Mouse (Mus musculus) testis, adult 2 months (tissue): ENCODE results near the gene Slc25a54. TPM values are rescaled to one million over a fixed set of nuclear protein-coding genes. Genes with fewer than 3 reads are reported as not detected.

Experiments
- H3K27ac ChIP-seq: fragments of 200-500 bp; 2 replicates; pipeline ENCODE4 v1.5.1; 2012; ENCODE audit warnings: low read depth, low read length; ENCODE audit not compliant: control insufficient read depth, insufficient read depth
- H3K27me3 ChIP-seq: fragments of 200-500 bp; 2 replicates; pipeline ENCODE4 v1.6.1; 2012; ENCODE audit warnings: mild to moderate bottlenecking, low read length, moderate library complexity; ENCODE audit not compliant: control insufficient read depth, insufficient read depth
- H3K36me3 ChIP-seq: fragments of 200-500 bp; 2 replicates; pipeline ENCODE4 v1.6.1; 2012; ENCODE audit warnings: mild to moderate bottlenecking, low read length; ENCODE audit not compliant: control insufficient read depth, insufficient read depth
- H3K4me1 ChIP-seq: fragments of 200-500 bp; 2 replicates; pipeline ENCODE4 v1.6.1; 2012; ENCODE audit warnings: low read length; ENCODE audit not compliant: control insufficient read depth, insufficient read depth
- H3K4me3 ChIP-seq: fragments of 200-500 bp; 2 replicates; pipeline ENCODE4 v1.5.1; 2012; ENCODE audit warnings: low read depth, mild to moderate bottlenecking, low read length, moderate library complexity, mixed read lengths; ENCODE audit not compliant: control insufficient read depth
- CTCF ChIP-seq: fragments of 200-500 bp; IDR thresholded peaks from 2 replicates; pipeline ENCODE4 v1.5.1; 2012; ENCODE audit warnings: low read depth, mild to moderate bottlenecking, inconsistent platforms, low read length, moderate library complexity; ENCODE audit not compliant: control insufficient read depth, insufficient read depth, insufficient replicate concordance
- POLR2A ChIP-seq: fragments of 200-500 bp; IDR thresholded peaks from 2 replicates; pipeline ENCODE4 v1.6.1; 2012; ENCODE audit warnings: low read depth, mild to moderate bottlenecking, inconsistent platforms, low read length, moderate library complexity; ENCODE audit not compliant: control insufficient read depth
- polyA plus RNA-seq: library from polyadenylated mRNA; depleted of rRNA; stranded (reverse); fragments of >200 nt; gene quantifications from 2 replicates; pipeline ENCODE4 v1.2.3, GENCODE M21; 2012; rRNA removed

Slc25a54 gene
- polyA plus RNA-seq, 1 experiment: 9.7 TPM

GRCm38 (mm10) chr3:109153410-109153809 lies 73.1 kb downstream of the Slc25a54 start:
- Histone ChIP-seq H3K36me3 (no peaks in the 10 kb centered on the region; the same call in 1 of the 2 replicates), H3K4me3 (no peak overlapping the region), H3K27ac (no peak overlapping the region), H3K27me3 (no peaks in the 10 kb centered on the region), H3K4me1 (no peaks in the 10 kb centered on the region)
- no peak for TF ChIP-seq CTCF
- TF ChIP-seq POLR2A: no peak

GRCm38 (mm10) chr3:109155926-109156669 lies 75.8 kb downstream of the Slc25a54 start:
- TF ChIP-seq CTCF (no peak), POLR2A (no peak)
- no peaks in the 10 kb centered on the region for H3K27me3 ChIP-seq
- no peak overlapping the region for H3K4me3 ChIP-seq
- H3K27ac ChIP-seq: no peak overlapping the region
- no peaks in the 10 kb centered on the region for H3K4me1 ChIP-seq
- H3K36me3 ChIP-seq: no peaks in the 10 kb centered on the region; the same call in 1 of the 2 replicates

DNA sequence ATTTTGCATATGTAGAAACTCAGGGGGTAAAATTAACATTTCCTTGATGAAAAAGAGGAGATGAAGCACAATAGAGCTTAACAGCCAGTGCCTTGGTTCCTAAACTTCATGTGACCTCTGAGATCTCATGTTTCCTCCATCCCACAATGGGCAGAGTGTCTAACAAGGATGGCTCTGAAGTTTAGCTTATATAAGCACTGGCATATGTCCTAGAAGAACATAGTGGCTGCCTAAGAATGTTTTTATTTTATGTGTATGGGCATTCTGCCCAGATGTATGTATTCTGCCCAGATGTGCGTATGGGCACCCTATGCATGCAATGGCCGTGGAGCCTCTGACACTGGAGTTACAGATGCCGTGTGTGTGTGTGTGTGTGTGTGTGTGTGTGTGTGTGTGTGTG lies 77.2 kb downstream of the Slc25a54 start:
- H3K4me1 ChIP-seq: no peaks in the 10 kb centered on the region
- H3K27me3 ChIP-seq: no peaks in the 10 kb centered on the region
- no peaks in the 10 kb centered on the region; the same call in 1 of the 2 replicates for H3K36me3 ChIP-seq
- H3K4me3 ChIP-seq: no peak overlapping the region
- H3K27ac ChIP-seq: no peak overlapping the region
- no peak for TF ChIP-seq CTCF
- TF ChIP-seq POLR2A: no peak

DNA sequence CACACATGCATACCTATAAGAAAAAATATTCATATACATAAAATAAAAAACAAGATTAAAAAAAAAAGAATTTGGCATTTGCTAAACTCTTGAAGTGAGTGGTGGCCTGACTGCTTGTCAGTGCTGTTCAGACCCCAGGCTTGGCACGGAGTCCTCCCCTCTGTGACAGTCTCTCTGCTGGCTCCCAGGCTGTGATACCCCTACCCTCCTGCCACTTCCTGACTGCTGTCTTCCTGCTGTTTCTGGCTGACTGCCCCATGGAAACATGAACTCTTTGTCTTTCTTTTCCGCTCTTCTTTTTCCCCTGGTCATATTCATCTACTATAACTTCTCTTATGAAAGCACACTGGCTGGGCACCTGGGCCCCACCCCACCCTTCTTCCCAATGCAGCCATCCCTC lies 83.8 kb downstream of the Slc25a54 start:
- Histone ChIP-seq H3K4me1 (no peaks in the 10 kb centered on the region), H3K27me3 (no peaks in the 10 kb centered on the region), H3K36me3 (no peaks in the 10 kb centered on the region; the same call in 1 of the 2 replicates), H3K27ac (no peak overlapping the region), H3K4me3 (no peak overlapping the region)
- TF ChIP-seq CTCF (no peak), POLR2A (no peak)

DNA sequence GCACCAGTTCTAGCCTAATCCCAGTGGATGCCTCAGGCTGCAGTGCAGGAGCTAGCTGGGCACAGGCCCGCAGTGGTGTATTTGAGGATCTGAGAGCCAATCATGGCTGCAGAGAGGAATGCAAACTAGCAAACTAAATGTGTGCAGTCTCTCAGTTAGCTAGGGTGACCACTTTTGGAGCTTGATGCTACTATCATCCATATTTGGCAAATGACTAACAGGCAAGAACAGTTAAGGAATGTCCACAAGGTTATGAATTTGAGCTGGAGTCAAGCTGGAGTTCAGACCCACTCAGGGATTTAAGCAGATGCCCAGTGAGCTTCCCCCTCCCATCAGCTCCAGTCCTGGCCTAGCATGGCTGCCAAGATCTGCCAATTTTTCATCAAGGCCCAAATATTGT lies 84.4 kb downstream of the Slc25a54 start:
- H3K27ac ChIP-seq: no peak overlapping the region
- H3K27me3 ChIP-seq: no peaks in the 10 kb centered on the region
- TF ChIP-seq CTCF (no peak), POLR2A (no peak)
- H3K36me3 ChIP-seq: no peaks in the 10 kb centered on the region; the same call in 1 of the 2 replicates
- H3K4me3 ChIP-seq: no peak overlapping the region
- no peaks in the 10 kb centered on the region for H3K4me1 ChIP-seq

GRCm38 (mm10) chr3:109165214-109165829 lies 85.1 kb downstream of the Slc25a54 start:
- H3K27ac ChIP-seq: no peak overlapping the region
- H3K4me3 ChIP-seq: no peak overlapping the region
- no peaks in the 10 kb centered on the region for H3K4me1 ChIP-seq
- no peaks in the 10 kb centered on the region; the same call in 1 of the 2 replicates for H3K36me3 ChIP-seq
- no peak for TF ChIP-seq POLR2A
- no peaks in the 10 kb centered on the region for H3K27me3 ChIP-seq

Other genes starting within 250 kb of the Slc25a54 start
- gene Stxbp3, start 239.9 kb upstream of the Slc25a54 start, polyA plus RNA-seq: 3.4 and 4.9 TPM in 2 replicates
- 0.46 and 0.53 TPM in 2 replicates for gene Fndc7, start 190.5 kb upstream of the Slc25a54 start, polyA plus RNA-seq
- 23.3 and 23.6 TPM in 2 replicates for gene Prpf38b, start 168.7 kb upstream of the Slc25a54 start, polyA plus RNA-seq
- gene Henmt1, start 140.6 kb upstream of the Slc25a54 start, polyA plus RNA-seq: 21.7 and 22.8 TPM in 2 replicates
- gene Gm9857, start 140.0 kb upstream of the Slc25a54 start, polyA plus RNA-seq: 26.9 and 34.4 TPM in 2 replicates
- gene Fam102b, start 52.9 kb upstream of the Slc25a54 start, polyA plus RNA-seq: 0.65 and 0.89 TPM in 2 replicates
- gene Slc25a24, start 42.7 kb downstream of the Slc25a54 start, polyA plus RNA-seq: 3.1 and 3.2 TPM in 2 replicates